Mouse (Mus musculus): ENCODE measurements at regions not wholly inside any gene's neighbourhood (a gene's known extent, or its start where the extent isn't known, plus 50 kb on each side); places are given as distances from the start of the nearest gene placed in this dataset.
A peak's percentile ranks its signal among the peaks of the same experiment; 100 is the strongest.

DNA sequence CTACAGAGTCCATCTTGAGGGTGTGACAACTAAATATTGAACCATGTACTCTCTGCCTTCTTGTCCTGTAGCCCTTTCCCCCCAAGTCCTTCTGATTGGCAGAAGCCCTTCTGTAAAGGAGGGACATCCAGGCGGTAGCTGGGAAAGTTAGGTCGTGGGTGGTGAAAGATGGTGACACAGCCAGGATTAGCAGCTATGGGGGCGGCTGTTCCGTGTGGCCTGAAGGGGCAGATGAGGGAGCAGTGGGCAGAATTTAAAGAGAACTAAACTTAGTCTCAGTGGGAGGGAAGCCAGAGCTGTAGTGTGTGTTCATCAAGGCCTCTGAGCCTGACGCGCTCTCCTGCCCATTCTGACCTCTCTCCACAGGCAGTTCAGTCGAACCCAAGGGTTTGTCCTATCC, 450.6 kb downstream of the Vrk1 start:
- DNase-seq (ENCODE audit: extremely low spot score in 1 of 2, low spot score in 2 of 2) = no peak
- intact Hi-C loops (cut with DNase I) = no loop called here

DNA sequence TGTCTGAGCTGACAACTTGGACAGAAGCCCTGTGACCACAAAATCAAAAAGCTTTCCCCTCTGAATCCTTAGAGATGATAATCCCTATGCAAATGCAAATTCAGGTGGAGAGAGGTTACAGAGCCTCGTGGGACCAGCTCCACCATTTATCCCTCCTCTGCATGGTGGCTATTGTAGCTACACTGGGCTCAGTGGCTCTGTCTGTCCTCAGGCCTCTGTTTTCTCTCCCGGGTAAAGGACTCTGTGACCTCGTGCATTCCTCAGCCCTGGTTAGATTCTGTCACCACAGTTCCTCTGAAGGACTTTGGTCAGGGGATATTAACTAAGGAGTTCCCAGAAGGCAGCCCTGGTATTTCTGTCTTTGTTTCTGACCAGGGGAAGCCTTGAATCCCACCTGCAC, 452.3 kb downstream of the Vrk1 start:
- no peak for DNase-seq (ENCODE audit: extremely low spot score in 1 of 2, low spot score in 2 of 2)

DNA sequence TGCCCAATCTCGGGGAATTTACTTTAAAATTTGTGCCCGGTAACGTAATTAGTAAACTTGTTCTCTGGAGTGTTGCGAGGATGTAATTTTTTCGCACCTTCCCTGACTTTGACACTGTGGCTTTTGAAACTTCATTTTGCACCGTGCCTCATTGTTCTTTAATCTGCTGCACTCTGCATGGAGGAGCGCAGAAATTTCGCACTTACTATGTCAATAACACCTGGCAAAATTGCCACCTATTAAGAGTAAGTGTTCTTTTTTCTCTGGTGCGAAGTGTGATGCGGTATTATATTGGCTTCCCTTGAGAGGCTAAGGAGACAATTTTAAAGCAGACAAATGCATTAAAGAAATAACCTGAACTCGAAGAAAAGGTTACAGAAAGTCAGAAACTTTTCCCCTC, 454.7 kb downstream of the Vrk1 start:
- intact Hi-C loops (cut with DNase I) = no loop called here
- no peak for DNase-seq (ENCODE audit: extremely low spot score in 1 of 2, low spot score in 2 of 2)

More for the DNA sequence above, 452.3 kb downstream of the Vrk1 start:
- intact Hi-C loops (cut with DNase I) = no loop called here

DNA sequence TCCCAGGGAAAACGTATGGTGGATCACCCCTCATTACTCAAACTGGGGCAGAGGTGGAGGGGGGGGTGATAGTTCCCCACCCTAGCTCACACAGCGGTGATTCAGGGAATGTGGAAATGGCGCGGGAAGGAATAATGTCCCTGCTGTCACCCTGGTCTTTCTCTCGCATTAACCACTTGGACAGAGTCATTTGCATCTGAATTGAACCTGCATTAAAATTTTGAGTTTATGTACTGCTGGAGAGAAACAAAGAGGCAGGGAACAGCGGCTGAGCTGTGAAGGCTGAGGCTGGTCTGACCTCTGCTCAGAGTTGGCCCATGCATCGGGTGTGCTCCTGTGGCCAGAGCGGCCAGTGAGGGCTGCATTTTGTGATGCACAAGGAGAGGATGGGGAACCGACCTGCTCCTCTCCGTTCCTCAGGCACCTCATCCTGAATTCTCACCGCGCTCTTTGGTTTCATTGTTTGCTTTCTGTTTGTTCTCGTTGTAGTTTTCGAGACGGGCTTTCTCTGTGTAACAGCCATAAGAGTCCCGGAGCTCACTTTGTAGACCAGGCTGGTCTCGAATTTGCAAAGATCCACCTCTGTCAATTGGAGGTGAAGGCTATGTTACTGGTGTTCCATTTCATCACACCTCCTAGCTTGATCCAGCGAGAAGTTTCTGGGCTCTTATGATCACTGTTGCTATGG, 458.3 kb downstream of the Vrk1 start:
- DNase-seq (ENCODE audit: extremely low spot score in 1 of 2, low spot score in 2 of 2) = no peak
- intact Hi-C loops (cut with DNase I) = no loop called here

DNA sequence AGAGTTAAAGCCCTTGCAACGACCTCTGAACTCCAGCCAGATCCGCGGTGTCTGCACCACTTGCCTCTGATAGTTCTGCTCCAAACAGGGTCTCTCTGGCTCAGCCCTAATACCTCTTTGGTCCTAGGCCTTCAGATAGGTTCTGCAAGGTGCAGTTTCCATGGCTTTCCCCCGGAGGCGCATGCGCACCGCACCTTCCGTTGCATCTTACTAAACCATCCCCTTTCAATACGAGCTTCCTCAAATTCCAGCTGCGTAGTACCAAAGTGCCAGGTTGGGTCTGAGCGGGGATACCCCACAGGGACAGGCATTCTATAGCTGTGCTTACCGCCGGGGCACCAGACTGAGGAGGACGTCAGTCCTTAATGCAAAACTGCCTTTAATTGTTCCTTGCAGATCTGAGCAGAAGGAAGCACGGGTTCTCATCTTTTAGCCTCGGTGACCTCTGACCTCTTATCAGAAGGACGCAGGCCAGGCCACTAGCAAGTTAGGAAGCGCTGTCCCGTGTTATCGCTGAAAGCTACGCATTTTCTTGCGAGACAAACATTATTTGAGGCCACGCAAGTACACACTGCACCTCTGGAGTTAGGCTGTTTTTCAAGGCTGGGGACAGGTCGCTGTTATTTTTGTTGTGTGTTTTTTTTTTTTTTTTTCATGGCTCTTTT, 464.6 kb downstream of the Vrk1 start:
- intact Hi-C loops (cut with DNase I) = loop anchor here (5.0 to 10.0 kb wide), 2 partner anchors 97 to 170 kb away; no protein-coding TSS in a partner anchor
- DNase-seq (ENCODE audit: extremely low spot score in 1 of 2, low spot score in 2 of 2) = peak; percentile 37 to 49

DNA sequence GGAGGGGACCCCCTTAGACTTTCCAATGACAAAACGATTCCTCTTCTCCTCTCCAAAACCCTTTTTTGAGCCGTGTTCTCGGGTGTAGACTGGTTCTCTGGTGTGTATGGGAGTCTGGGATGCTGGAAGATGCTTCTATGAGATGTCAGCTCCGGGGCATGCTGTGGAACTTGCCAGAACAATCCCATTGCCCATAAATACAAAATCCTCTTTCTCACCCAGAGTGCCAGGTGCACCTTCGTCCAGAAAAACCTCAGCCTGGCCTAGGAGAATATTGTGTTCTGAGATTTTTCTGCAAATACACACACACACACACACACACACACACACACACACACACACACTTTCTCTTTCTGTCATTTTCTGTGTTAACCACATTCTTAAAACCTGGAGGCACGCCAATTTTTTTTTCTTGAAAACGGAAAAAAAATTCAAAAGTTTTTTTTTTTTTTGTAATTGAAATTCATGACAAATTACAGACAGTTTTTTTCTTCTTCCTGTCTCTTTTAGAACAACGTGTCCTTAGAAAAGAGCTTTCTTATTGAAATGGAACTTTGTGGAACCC, 465.5 kb downstream of the Vrk1 start:
- no peak for DNase-seq (ENCODE audit: extremely low spot score in 1 of 2, low spot score in 2 of 2)

DNA sequence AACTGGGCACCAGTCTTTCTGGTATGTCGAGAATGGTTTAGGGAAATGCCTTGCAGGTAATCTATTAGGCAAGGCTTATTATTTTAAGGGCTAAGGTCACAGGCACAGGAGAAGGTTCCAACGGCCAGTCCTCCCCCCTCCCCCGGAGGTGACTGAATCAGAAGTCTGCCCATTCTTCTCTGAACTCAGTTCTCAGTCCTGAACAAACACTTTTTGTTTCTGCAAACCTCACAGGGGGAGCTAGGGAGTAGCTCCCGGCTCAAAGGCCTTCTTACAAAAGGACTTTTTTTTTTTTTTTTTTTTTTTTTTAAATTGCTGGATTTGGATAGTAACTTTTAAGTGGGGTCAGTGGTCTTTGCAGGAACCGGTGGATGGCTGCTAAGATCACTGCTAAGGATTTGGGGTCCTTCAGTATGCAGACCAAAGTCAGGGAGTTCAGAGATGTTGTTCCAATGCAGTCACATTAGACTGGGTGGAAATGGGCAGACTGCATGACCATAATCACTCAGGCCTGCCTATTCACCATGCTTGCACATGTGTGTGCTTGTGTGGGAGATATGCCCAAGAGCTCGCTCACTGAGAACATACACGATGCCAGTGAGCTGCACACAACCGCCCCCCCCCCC, 467.1 kb downstream of the Vrk1 start:
- DNase-seq (ENCODE audit: extremely low spot score in 1 of 2, low spot score in 2 of 2) = no peak
- intact Hi-C loops (cut with DNase I) = loop anchor here (5.0 to 10.0 kb wide), 2 partner anchors 100 to 172 kb away; no protein-coding TSS in a partner anchor

More for the DNA sequence above, 465.5 kb downstream of the Vrk1 start:
- intact Hi-C loops (cut with DNase I) = loop anchor here (5.0 to 10.0 kb wide), 2 partner anchors 98 to 171 kb away; no protein-coding TSS in a partner anchor

DNA sequence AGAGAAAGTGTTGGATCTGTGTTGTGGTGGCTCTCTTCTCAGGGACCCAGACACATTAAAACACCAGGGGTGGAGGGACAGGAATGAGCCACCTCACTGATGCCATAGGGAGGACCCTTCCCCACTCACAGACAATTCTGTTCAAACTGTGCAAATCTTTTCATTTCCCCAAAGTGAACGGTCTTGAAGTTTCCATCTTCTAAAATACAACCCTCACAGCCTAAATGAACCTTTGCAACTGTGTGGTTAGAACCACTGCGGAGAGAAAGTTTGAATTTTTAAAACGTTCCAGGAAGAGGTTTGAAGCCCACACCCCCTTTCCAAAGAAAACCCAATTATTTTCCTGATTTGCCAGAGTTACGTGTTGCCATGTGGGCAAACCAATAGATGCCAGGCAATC, 467.7 kb downstream of the Vrk1 start:
- DNase-seq (ENCODE audit: extremely low spot score in 1 of 2, low spot score in 2 of 2) = no peak
- intact Hi-C loops (cut with DNase I) = loop anchor here (2.0 to 10.0 kb wide), 3 partner anchors 100 to 1521 kb away; no protein-coding TSS in a partner anchor

DNA sequence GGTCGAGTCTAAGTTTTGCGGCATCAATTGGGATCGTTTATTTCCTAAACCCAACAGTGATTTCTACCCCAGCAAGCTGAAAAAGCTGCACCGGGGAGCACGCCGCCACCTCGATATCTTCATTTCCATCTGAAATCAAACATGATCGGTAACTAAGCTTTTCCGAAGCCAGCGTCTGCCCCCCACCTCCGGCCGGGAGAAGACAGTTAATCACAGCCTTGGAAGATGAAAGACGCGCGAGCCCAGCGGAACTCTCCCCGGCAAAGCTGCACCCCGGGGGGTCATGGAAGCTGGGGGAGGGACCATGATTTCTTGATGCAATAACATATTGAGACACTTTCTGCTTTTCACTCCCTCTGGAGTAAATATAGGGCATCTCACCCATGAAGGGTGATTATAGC, 468.4 kb downstream of the Vrk1 start:
- no peak for DNase-seq (ENCODE audit: extremely low spot score in 1 of 2, low spot score in 2 of 2)
- intact Hi-C loops (cut with DNase I) = loop anchor here (2.0 to 10.0 kb wide), 3 partner anchors 101 to 1520 kb away; no protein-coding TSS in a partner anchor

DNA sequence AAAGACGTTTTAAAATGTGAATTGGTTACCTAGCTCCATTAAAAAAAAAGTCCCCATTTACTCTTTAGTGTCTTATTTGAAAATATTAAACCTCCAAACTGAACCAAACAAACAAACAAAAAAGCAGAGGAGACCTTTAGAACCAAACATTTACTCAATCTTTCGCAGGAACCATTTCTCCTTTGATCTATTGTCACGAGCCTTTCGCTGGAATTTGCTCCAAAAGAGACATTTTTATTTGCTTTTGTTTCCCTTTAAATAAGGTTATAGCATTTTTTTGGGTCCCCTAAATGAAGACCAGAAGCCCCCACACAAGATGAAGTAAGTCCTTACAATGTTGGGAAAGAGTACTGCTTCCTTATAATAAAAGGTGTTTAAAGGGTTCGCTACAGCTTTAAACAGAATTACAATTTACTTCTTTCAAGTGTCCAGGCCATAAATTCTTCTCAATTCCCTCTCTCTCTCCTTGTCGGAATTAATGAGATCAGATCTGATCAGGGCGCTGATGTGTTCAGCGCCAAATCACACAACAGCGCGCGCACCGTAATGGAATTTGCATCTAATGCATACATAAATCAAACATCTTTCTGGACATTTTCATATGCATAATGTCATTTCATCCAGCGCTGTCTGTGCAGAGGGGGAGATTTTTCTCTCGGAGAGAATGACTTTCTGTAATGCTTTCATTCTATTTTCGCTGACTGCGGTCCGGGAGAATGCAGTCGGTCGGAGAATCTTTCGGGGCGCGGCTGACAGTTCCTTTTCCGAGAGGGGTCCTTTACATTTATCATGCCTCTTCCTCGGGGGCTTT, 469.2 kb downstream of the Vrk1 start:
- DNase-seq (ENCODE audit: extremely low spot score in 1 of 2, low spot score in 2 of 2) = no peak

DNA sequence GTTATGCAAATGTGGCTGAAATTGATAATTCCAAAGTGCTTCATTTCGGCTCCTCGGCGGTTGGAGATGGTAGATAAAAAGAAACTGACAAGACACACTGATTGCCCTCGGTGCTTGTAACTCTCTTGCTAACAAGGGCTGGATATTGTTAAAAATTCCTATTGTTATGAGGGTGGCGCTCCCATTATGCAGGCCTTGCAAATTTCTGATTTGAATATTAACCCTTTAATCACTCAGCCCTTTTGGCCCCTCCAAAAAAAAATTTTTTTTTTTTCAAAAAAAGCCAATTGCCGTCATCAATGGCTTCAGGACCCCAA, 469.8 kb downstream of the Vrk1 start:
- DNase-seq (ENCODE audit: extremely low spot score in 1 of 2, low spot score in 2 of 2) = no peak
- intact Hi-C loops (cut with DNase I) = loop anchor here (2.0 to 10.0 kb wide), 3 partner anchors 103 to 1519 kb away; no protein-coding TSS in a partner anchor

More for the DNA sequence above, 469.2 kb downstream of the Vrk1 start:
- intact Hi-C loops (cut with DNase I) = loop anchor here (2.0 to 10.0 kb wide), 3 partner anchors 102 to 1520 kb away; no protein-coding TSS in a partner anchor

DNA sequence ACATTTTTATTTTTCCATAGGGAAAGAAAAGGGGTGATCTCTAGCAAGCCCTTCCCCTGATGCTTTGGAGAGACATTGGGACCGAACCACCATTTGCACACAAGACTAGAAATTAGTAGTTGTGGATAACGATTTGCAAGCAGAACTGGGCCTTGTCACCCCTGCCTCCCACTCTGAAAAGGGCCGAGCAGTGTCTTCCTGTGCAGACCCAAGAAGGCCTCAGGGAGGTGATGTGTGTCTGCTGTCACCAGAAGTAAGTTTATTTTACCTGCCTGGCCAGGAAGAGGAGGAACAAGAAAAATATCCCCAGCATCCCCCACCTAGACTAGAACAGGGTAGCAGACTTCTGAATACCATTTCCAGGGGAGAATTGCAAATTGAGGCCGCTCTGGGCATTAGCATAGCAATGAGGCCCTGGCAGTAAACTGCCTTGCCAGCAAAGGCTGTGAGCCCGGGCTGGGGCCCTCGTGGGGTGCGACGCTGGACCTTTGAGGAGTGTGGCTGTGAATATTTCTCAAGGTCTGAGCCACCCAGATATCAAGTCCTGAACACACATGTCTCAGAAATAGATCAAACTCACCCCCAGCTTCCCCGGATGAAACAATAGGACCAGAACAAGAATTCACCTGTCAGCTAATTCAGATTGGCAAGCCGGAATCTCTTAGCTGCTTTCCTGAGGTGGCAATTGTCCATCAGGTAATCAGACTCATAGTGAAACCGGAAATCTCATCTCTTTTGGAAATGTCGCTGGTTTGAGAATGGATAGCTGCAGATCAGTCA, 470.4 kb downstream of the Vrk1 start:
- no peak for DNase-seq (ENCODE audit: extremely low spot score in 1 of 2, low spot score in 2 of 2)
- intact Hi-C loops (cut with DNase I) = no loop called here

DNA sequence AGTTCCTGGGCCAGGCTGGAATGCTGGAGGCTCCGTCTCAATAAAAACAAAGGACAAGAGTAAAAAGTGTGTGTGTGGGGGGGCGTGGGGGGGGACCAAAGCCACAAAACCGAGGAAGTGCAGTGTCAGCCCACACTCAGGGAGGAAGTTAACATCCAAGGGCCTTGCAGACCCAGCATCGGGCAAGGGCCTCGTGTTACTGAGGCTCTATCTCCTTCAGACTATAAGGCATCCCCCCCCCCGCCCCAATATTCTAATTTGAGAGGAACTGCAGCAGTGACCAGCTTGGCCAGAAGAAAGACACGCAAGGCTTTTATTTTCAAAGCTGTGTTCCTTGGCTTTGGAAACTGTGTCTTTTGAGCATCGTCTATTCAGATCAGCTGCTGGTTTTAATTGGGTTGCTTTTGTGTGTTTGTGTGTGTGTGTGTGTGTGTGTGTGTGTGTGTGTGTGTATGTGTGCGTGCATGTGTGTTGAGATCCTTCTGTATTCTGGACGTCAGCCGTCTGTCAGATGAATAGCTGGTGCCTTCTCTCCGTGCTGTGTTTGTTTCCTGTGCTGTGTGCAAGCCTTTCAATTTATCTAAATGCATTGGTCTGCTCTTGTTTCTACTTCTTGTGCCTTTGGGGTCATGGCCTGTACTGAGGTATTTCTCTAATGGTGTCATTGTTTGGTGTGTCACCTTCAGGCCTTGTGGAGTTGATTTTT, 491.7 kb downstream of the Vrk1 start:
- intact Hi-C loops (cut with DNase I) = no loop called here
- no peak for DNase-seq (ENCODE audit: extremely low spot score in 1 of 2, low spot score in 2 of 2)

DNA sequence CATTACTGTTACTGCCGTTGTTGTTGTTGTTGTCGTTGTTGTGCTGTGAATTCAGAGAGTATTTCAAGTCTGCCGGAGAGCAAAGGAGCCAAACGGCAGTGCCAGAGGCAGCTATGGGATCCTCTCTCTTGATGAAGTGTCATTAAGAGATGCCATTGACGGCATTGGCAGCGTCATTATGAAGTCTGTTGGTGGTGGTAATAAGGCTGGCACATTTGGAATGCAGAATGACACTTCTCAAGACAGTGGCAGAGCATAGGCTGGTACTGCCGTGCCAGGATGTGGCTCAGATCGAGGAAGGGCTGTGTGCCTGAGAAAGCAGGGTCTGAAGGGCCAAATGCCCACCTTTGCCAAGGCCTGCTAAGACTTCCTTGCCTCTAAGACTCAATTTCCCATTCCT, 494.3 kb downstream of the Vrk1 start:
- no peak for DNase-seq (ENCODE audit: extremely low spot score in 1 of 2, low spot score in 2 of 2)
- intact Hi-C loops (cut with DNase I) = no loop called here

DNA sequence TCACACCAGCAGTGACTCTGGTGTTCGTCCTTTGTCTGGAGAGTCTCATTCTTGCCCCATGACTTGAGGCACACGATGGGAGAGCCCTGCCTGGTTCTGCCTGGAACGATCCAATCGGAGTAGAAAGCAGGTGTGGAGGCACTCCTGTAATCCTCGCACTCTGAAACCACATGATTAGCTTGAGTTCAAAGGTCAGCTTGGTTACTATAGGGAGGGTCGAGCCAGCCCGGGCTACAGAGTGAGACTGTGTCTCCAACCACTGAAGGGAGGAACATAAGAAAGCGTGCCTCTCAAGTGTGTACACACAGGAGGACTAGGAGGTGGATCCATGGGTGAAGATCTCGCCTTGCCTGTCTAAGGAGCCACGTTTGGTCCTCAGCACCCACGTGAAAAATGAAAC, 504.0 kb downstream of the Vrk1 start:
- intact Hi-C loops (cut with DNase I) = no loop called here
- no peak for DNase-seq (ENCODE audit: extremely low spot score in 1 of 2, low spot score in 2 of 2)

DNA sequence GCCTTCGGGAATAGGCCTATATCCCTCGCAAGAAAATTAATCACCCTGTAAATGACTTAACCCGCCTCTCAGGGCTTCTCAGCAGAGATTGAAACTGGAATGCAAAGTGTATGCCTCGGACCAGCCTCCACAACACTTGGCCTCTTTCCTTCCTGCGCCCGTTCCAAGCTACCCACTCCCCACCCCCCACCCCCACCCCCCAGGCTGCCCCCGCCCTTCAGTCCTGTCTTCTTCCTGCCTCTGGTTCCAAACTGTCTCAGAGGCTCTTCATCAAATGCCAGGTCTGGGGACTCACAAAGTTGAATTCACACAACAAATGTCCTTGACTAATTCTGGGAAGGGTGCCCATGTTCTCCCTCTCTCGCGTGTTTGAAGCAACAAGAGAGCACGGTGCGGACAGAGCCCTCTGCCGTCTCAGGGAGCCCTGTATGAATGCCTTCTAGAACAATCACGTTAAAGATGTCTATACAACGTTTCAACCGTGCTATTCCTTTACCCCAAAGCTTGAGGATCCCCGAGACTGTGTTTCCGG, 505.3 kb downstream of the Vrk1 start:
- peak in 1 of 2 experiments; percentile 21 for DNase-seq (ENCODE audit: extremely low spot score in 1 of 2, low spot score in 2 of 2)
- intact Hi-C loops (cut with DNase I) = no loop called here

DNA sequence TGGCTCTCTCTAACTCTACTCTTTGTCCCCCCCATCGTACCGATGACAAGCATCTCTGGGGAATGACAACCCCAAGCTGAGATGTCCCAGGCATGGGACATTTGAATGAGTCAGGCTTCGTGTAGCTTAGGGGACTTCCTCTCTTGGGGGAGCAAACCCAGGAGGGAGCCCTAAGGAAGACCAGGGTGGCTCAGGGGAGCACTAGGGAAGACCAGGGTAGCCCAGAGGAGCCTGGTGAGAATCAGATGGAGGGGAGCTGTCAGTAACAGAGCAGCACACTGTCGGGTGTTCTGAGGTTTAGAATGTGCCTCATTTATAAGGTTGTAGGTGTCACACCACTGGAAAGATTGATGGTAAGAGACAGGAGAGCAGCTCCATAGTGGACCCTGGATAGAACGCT, 509.1 kb downstream of the Vrk1 start:
- no peak for DNase-seq (ENCODE audit: extremely low spot score in 1 of 2, low spot score in 2 of 2)
- intact Hi-C loops (cut with DNase I) = no loop called here
